ENCODE assay signal across 13 mouse cellular contexts in genomic region chr17:25623935-25624334, GRCm38 (mm10). TPM values are rescaled to one million over a fixed set of nuclear protein-coding genes. Genes with fewer than 3 reads are reported as not detected.
DNase-seq lines count a peak whose midpoint lies in the region; ATAC-seq and TF ChIP-seq lines count a peak whose summit lies in the region.
"Had no signal": no experiment of that assay in that cellular context is flagged by ENCODE, and none has a peak within 500 bp of the region (broad histone marks: within the 10 kb centered on the region; RNA-seq: fewer than 3 reads in every experiment).

No protein-coding gene starts in this region.

- H3K27ac ChIP-seq in midbrain, embryonic 10.5 days (replicated peaks) = peak overlapping the region; percentile 69
- no peak overlapping the region for H3K27ac ChIP-seq in midbrain, embryonic 15.5 days
- H3K27ac ChIP-seq in lung, postnatal 0 days (ENCODE audit: low read length) = no peak overlapping the region
- H3K27ac ChIP-seq: embryonic facial prominence, embryonic 12.5 days; heart, adult 2 months; hindbrain, embryonic 12.5 days had no signal

- WGBS in midbrain, embryonic 10.5 days = 48% methylated on average over 11 of the region's 11 CpGs
- 47% methylated on average over 11 of the region's 11 CpGs for WGBS in midbrain, embryonic 15.5 days
- 79% methylated on average over 11 of the region's 11 CpGs for WGBS in lung, postnatal 0 days

- peaks cover 52% of the 10 kb centered on the region for H3K4me1 ChIP-seq in midbrain, embryonic 10.5 days
- peaks cover 5% of the 10 kb centered on the region for H3K4me1 ChIP-seq in midbrain, embryonic 15.5 days
- no peaks in the 10 kb centered on the region for H3K4me1 ChIP-seq in lung, postnatal 0 days (ENCODE audit: insufficient read depth, low read depth, low read length)

- no peak overlapping the region for H3K9ac ChIP-seq in midbrain, embryonic 15.5 days
- H3K9ac ChIP-seq in lung, postnatal 0 days (replicated peaks; ENCODE audit: low read depth) = no peak overlapping the region
- H3K9ac ChIP-seq: embryonic facial prominence, embryonic 12.5 days; forebrain, postnatal 0 days; hindbrain, embryonic 12.5 days had no signal

- peaks cover 12% of the 10 kb centered on the region for H3K36me3 ChIP-seq in midbrain, embryonic 10.5 days
- no peaks in the 10 kb centered on the region for H3K36me3 ChIP-seq in midbrain, embryonic 15.5 days (replicated peaks)
- no peaks in the 10 kb centered on the region for H3K36me3 ChIP-seq in lung, postnatal 0 days (ENCODE audit: insufficient read depth, low read length)
- H3K36me3 ChIP-seq: embryonic facial prominence, embryonic 12.5 days had no signal

- no peak for ATAC-seq in midbrain, embryonic 15.5 days (replicated peaks)
- ATAC-seq in lung, postnatal 0 days = no peak

- no peak for TF ChIP-seq EP300 in lung, postnatal 0 days (IDR thresholded peaks at IDR 0.05)

- peaks cover 6% of the 10 kb centered on the region; the same call in 1 of the 2 replicates for H3K27me3 ChIP-seq in midbrain, embryonic 10.5 days (ENCODE audit: low read depth, poor library complexity, severe bottlenecking)
- H3K27me3 ChIP-seq in midbrain, embryonic 15.5 days (replicated peaks) = no peaks in the 10 kb centered on the region
- no peaks in the 10 kb centered on the region for H3K27me3 ChIP-seq in lung, postnatal 0 days (replicated peaks; ENCODE audit: insufficient read depth, low read length)
- H3K27me3 ChIP-seq: embryonic facial prominence, embryonic 12.5 days; hindbrain, embryonic 12.5 days had no signal

- no peaks in the 10 kb centered on the region for H3K9me3 ChIP-seq in midbrain, embryonic 10.5 days (replicated peaks)
- no peaks in the 10 kb centered on the region for H3K9me3 ChIP-seq in midbrain, embryonic 15.5 days
- H3K9me3 ChIP-seq in lung, postnatal 0 days (ENCODE audit: low read length) = no peaks in the 10 kb centered on the region
- H3K9me3 ChIP-seq: embryonic facial prominence, embryonic 12.5 days; hindbrain, embryonic 12.5 days had no signal

- no peak overlapping the region; the same call in 1 of the 2 replicates for H3K4me3 ChIP-seq in midbrain, embryonic 10.5 days
- no peak overlapping the region for H3K4me3 ChIP-seq in midbrain, embryonic 15.5 days
- H3K4me3 ChIP-seq in lung, postnatal 0 days (ENCODE audit: low read depth, low read length) = no peak overlapping the region
- H3K4me3 ChIP-seq: embryonic facial prominence, embryonic 12.5 days; heart, adult 2 months; hindbrain, embryonic 12.5 days had no signal

- H3K4me2 ChIP-seq in midbrain, embryonic 15.5 days = no peak overlapping the region
- no peak overlapping the region for H3K4me2 ChIP-seq in lung, postnatal 0 days (replicated peaks; ENCODE audit: low read depth, low read length)
- H3K4me2 ChIP-seq: embryonic facial prominence, embryonic 12.5 days; hindbrain, embryonic 12.5 days had no signal

- TF ChIP-seq CTCF in lung, postnatal 0 days (IDR thresholded peaks at IDR 0.05) = no peak

- DNase-seq in midbrain, embryonic 10.5 days (ENCODE audit: low spot score) = no peak
- DNase-seq in frontal cortex, adult 2 months (ENCODE audit: extremely low spot score in 1 of 2, low spot score in 1 of 2) = peak; percentile 73 to 86
- peak; percentile 76 to 88 for DNase-seq in left cerebral cortex, adult 18-20 months (ENCODE audit: low spot score in 2 of 2)
- peak; percentile 85 to 94 for DNase-seq in right cerebral cortex, postnatal 36 days (ENCODE audit: low spot score in 2 of 2)
- DNase-seq in ovary, postnatal 36 days (ENCODE audit: low spot score) = no peak
- DNase-seq in lung, postnatal 0 days (ENCODE audit: low spot score) = no peak
- DNase-seq: cerebellum, adult 11-12 months; heart, adult 2 months; kidney, adult 2 months had no signal

RNA-seq across cellular contexts. Expression of gene Lmf1, which starts 45.0 kb away (rescaled TPM):
- 22.3 and 22.6 TPM in 2 replicates for polyA plus RNA-seq in midbrain, embryonic 10.5 days (2016; fragmentation: Nextera tagmentation; extraction: Ambion mirVana)
- 23.2 and 24.9 TPM in 2 replicates for polyA plus RNA-seq in midbrain, embryonic 15.5 days (2015; fragmentation: Nextera tagmentation; extraction: Ambion mirVana)
- 17.1 and 18.3 TPM in 2 replicates for polyA plus RNA-seq in frontal cortex, adult 2 months (2012; rRNA removed)
- 10 to 100 TPM; 19.1 to 20.2 TPM for total RNA-seq in left cerebral cortex, adult 18-20 months (2021)
- polyA plus RNA-seq in lung, postnatal 0 days (2015; fragmentation: Nextera tagmentation; extraction: Ambion mirVana) = 16.5 and 16.6 TPM in 2 replicates

RNA-seq across cellular contexts. Expression of gene Sox8, which starts 53.4 kb away (rescaled TPM):
- 2.4 and 3.3 TPM in 2 replicates for polyA plus RNA-seq in midbrain, embryonic 10.5 days (2016; fragmentation: Nextera tagmentation; extraction: Ambion mirVana)
- 10.7 and 15.2 TPM in 2 replicates for polyA plus RNA-seq in midbrain, embryonic 15.5 days (2015; fragmentation: Nextera tagmentation; extraction: Ambion mirVana)
- 41.2 and 43.2 TPM in 2 replicates for polyA plus RNA-seq in frontal cortex, adult 2 months (2012; rRNA removed)
- 10 to 100 TPM; 52.1 to 55.2 TPM for total RNA-seq in left cerebral cortex, adult 18-20 months (2021)
- polyA plus RNA-seq in lung, postnatal 0 days (2015; fragmentation: Nextera tagmentation; extraction: Ambion mirVana) = 0.19 and 0.24 TPM in 2 replicates

Comparison
In these comparisons a context has a peak if more than half of its experiments do, and no peak if none do; other contexts are left out.
1. DNase-seq: peak in frontal cortex, adult 2 months (2 of 2), left cerebral cortex, adult 18-20 months (2 of 2) and right cerebral cortex, postnatal 36 days (2 of 2); none in midbrain, embryonic 10.5 days (single experiment), ovary, postnatal 36 days (single experiment) and lung, postnatal 0 days (single experiment).